Mouse (Mus musculus) intestine, embryonic 14.5 days (tissue): ENCODE results near the gene Lctl. TPM values are rescaled to one million over a fixed set of nuclear protein-coding genes. Genes with fewer than 3 reads are reported as not detected.

Experiments
- ATAC-seq: fragments of 200-750 bp; cut with Nextera tagmentation; replicated peaks from 2 replicates; pipeline ENCODE4 v1.8.0; 2017; ENCODE audit warnings: low read depth, moderate number of reproducible peaks, moderate TSS enrichment, moderate library complexity; ENCODE audit not compliant: low FRiP score, low TSS enrichment
- DNase-seq: peaks from one replicate; pipeline ENCODE4 v3.0.0-alpha.2; 2018; ENCODE audit warnings: low spot score
- H3K27ac ChIP-seq: fragments of 300-500 bp; sonication (generic); 2 replicates; pipeline ENCODE4 v1.5.1; 2014; ENCODE audit warnings: low read depth, mild to moderate bottlenecking, control low read depth
- H3K27me3 ChIP-seq: fragments of 300-500 bp; sonication (generic); replicated peaks from 2 replicates; pipeline ENCODE4 v1.6.1; 2014; ENCODE audit warnings: low read length, control low read depth; ENCODE audit not compliant: control insufficient read depth, insufficient read depth
- H3K36me3 ChIP-seq: fragments of 300-500 bp; sonication (generic); 2 replicates; pipeline ENCODE4 v1.6.1; 2014; ENCODE audit warnings: low read length, control low read depth; ENCODE audit not compliant: control insufficient read depth, insufficient read depth
- H3K4me1 ChIP-seq: fragments of 300-500 bp; sonication (generic); replicated peaks from 2 replicates; pipeline ENCODE4 v1.6.1; 2014; ENCODE audit warnings: low read length, control low read depth, mixed read lengths; ENCODE audit not compliant: control insufficient read depth, insufficient read depth
- H3K4me2 ChIP-seq: fragments of 300-500 bp; sonication (generic); 2 replicates; pipeline ENCODE4 v1.6.1; 2014; ENCODE audit warnings: low read length
- H3K4me3 ChIP-seq: fragments of 300-500 bp; sonication (generic); 2 replicates; pipeline ENCODE4 v1.5.1; 2014; ENCODE audit warnings: low read depth, low read length, control low read depth, mixed read lengths
- H3K9ac ChIP-seq: fragments of 300-500 bp; sonication (generic); 2 replicates; pipeline ENCODE4 v1.6.1; 2014; ENCODE audit warnings: mild to moderate bottlenecking, low read length
- H3K9me3 ChIP-seq: fragments of 300-500 bp; sonication (generic); 2 replicates; pipeline ENCODE4 v1.6.1; 2016; ENCODE audit warnings: low read length, control low read depth; ENCODE audit not compliant: control insufficient read depth
- WGBS: fragments of 180-500 bp; shearing (Covaris S2); extraction: QIAGEN DNeasy Blood & Tissue Kit; methylation state at CpG from one replicate; pipeline ENCODE4 v1.1.7; 2014; 5-methylcytosine and 5-hydroxymethylcytosine counted together
- polyA plus RNA-seq: library from polyadenylated mRNA; unstranded; fragments of >200 nt; fragmentation: Nextera tagmentation; extraction: Ambion mirVana; gene quantifications from 2 replicates; pipeline ENCODE4 v1.2.1, GENCODE M21; 2014

The Lctl gene
- polyA plus RNA-seq, 1 experiment from 2014 or later, result not detected

GRCm38 (mm10) chr9:64098282-64098681 lies 18.7 kb upstream of the Lctl start:
- no peaks in the 10 kb centered on the region for H3K36me3 ChIP-seq
- peaks cover 13% of the 10 kb centered on the region for H3K4me1 ChIP-seq
- no peaks in the 10 kb centered on the region for H3K27me3 ChIP-seq
- no peak for DNase-seq
- no peak for ATAC-seq
- H3K9me3 ChIP-seq, result no peaks in the 10 kb centered on the region
- no peak overlapping the region for H3K9ac ChIP-seq
- H3K4me2 ChIP-seq, result no peak overlapping the region
- H3K27ac ChIP-seq, result no peak overlapping the region
- no peak overlapping the region for H3K4me3 ChIP-seq
- WGBS, result 71% methylated on average over 4 of the region's 4 CpGs

GRCm38 (mm10) chr9:64100442-64100841 lies 16.5 kb upstream of the Lctl start:
- DNase-seq, result peak; percentile 87
- no peak overlapping the region for H3K4me3 ChIP-seq
- H3K9ac ChIP-seq, result no peak overlapping the region
- H3K9me3 ChIP-seq, result no peaks in the 10 kb centered on the region
- H3K4me1 ChIP-seq, result no peaks in the 10 kb centered on the region
- no peak overlapping the region for H3K4me2 ChIP-seq
- ATAC-seq, result no peak
- 8% methylated on average over 4 of the region's 4 CpGs for WGBS
- no peak overlapping the region for H3K27ac ChIP-seq
- H3K36me3 ChIP-seq, result no peaks in the 10 kb centered on the region
- H3K27me3 ChIP-seq, result no peaks in the 10 kb centered on the region

GRCm38 (mm10) chr9:64105301-64105700 lies 11.6 kb upstream of the Lctl start:
- no peak overlapping the region for H3K4me3 ChIP-seq
- H3K27me3 ChIP-seq, result no peaks in the 10 kb centered on the region
- no peaks in the 10 kb centered on the region for H3K36me3 ChIP-seq
- ATAC-seq (no peak), DNase-seq (no peak)
- no peak overlapping the region for H3K4me2 ChIP-seq
- no peaks in the 10 kb centered on the region for H3K9me3 ChIP-seq
- WGBS, result 80% methylated on average over 6 of the region's 6 CpGs
- no peak overlapping the region for H3K9ac ChIP-seq
- no peak overlapping the region for H3K27ac ChIP-seq
- H3K4me1 ChIP-seq, result no peaks in the 10 kb centered on the region

GRCm38 (mm10) chr9:64110502-64110901 lies 6.4 kb upstream of the Lctl start:
- no peak overlapping the region for H3K9ac ChIP-seq
- H3K4me2 ChIP-seq, result no peak overlapping the region
- H3K4me3 ChIP-seq, result no peak overlapping the region
- no peaks in the 10 kb centered on the region for H3K9me3 ChIP-seq
- no peaks in the 10 kb centered on the region for H3K27me3 ChIP-seq
- WGBS, result 96% methylated on average over 16 of the region's 16 CpGs
- H3K27ac ChIP-seq, result no peak overlapping the region
- H3K36me3 ChIP-seq, result no peaks in the 10 kb centered on the region
- ATAC-seq, result no peak
- peaks cover 12% of the 10 kb centered on the region; the same call in 1 of the 2 replicates for H3K4me1 ChIP-seq
- DNase-seq, result no peak

GRCm38 (mm10) chr9:64114646-64115045 lies 2.3 kb upstream of the Lctl start:
- H3K4me1 ChIP-seq, result peaks cover 12% of the 10 kb centered on the region; the same call in 1 of the 2 replicates

GRCm38 (mm10) chr9:64115756-64116155 lies 1.2 kb upstream of the Lctl start:
- DNase-seq (no peak), ATAC-seq (no peak)
- 81% methylated on average over 6 of the region's 6 CpGs for WGBS
- no peak overlapping the region for H3K4me2 ChIP-seq
- H3K9me3 ChIP-seq, result no peaks in the 10 kb centered on the region
- H3K36me3 ChIP-seq, result no peaks in the 10 kb centered on the region
- H3K4me3 ChIP-seq, result no peak overlapping the region
- H3K4me1 ChIP-seq, result peaks cover 12% of the 10 kb centered on the region; the same call in 1 of the 2 replicates
- H3K27ac ChIP-seq, result no peak overlapping the region
- no peaks in the 10 kb centered on the region for H3K27me3 ChIP-seq
- no peak overlapping the region for H3K9ac ChIP-seq

More at GRCm38 (mm10) chr9:64114646-64115045, 2.3 kb upstream of the Lctl start:
- H3K9me3 ChIP-seq, result no peaks in the 10 kb centered on the region
- H3K4me2 ChIP-seq, result no peak overlapping the region
- WGBS, result 12% methylated on average over 2 of the region's 2 CpGs
- ATAC-seq (peak; percentile 28; the same call in 1 of the 2 replicates), DNase-seq (no peak)
- peak overlapping the region; percentile 47; the same call in 1 of the 2 replicates for H3K27ac ChIP-seq
- no peak overlapping the region for H3K4me3 ChIP-seq
- no peak overlapping the region for H3K9ac ChIP-seq
- no peaks in the 10 kb centered on the region for H3K27me3 ChIP-seq
- no peaks in the 10 kb centered on the region for H3K36me3 ChIP-seq

GRCm38 (mm10) chr9:64119898-64120297 lies 3.0 kb downstream of the Lctl start:
- Histone ChIP-seq H3K9ac (no peak overlapping the region), H3K27me3 (no peaks in the 10 kb centered on the region), H3K36me3 (no peaks in the 10 kb centered on the region), H3K4me2 (no peak overlapping the region), H3K27ac (no peak overlapping the region), H3K4me3 (no peak overlapping the region), H3K9me3 (no peaks in the 10 kb centered on the region), H3K4me1 (peaks cover 2% of the 10 kb centered on the region; the same call in 1 of the 2 replicates)
- DNase-seq, result peak; percentile 74
- WGBS, result 34% methylated on average over 8 of the region's 8 CpGs
- no peak for ATAC-seq

- Histone ChIP-seq H3K27me3 (no peaks in the 10 kb centered on the region), H3K9ac (no peak overlapping the region), H3K4me2 (no peak overlapping the region), H3K27ac (no peak overlapping the region), H3K4me1 (no peaks in the 10 kb centered on the region), H3K9me3 (no peaks in the 10 kb centered on the region), H3K4me3 (no peak overlapping the region), H3K36me3 (no peaks in the 10 kb centered on the region)
- ATAC-seq (no peak), DNase-seq (no peak)
- 40% methylated on average over 11 of the region's 11 CpGs for WGBS
These were observed 3.8 kb downstream of the Lctl start for GRCm38 (mm10) chr9:64120584-64121277.

GRCm38 (mm10) chr9:64122601-64123000 lies 5.7 kb downstream of the Lctl start:
- Histone ChIP-seq H3K9me3 (no peaks in the 10 kb centered on the region), H3K27me3 (no peaks in the 10 kb centered on the region), H3K9ac (no peak overlapping the region), H3K36me3 (no peaks in the 10 kb centered on the region), H3K27ac (no peak overlapping the region), H3K4me1 (no peaks in the 10 kb centered on the region), H3K4me2 (no peak overlapping the region), H3K4me3 (no peak overlapping the region)
- no peak for DNase-seq
- 89% methylated on average over 10 of the region's 10 CpGs for WGBS
- no peak for ATAC-seq
